In genomic region chr1:17506125-17507112, GRCm38 (mm10) we compare ENCODE assay signal across 26 mouse cellular contexts.
DNase-seq lines count a peak whose midpoint lies in the region; ATAC-seq and TF ChIP-seq lines count a peak whose summit lies in the region.
"Had no signal": no experiment of that assay in that cellular context is flagged by ENCODE, and none has a peak within 500 bp of the region (broad histone marks: within the 10 kb centered on the region; RNA-seq: fewer than 3 reads in every experiment).

No protein-coding gene starts in this region.

- no peaks in the 10 kb centered on the region for H3K4me1 ChIP-seq in lung, embryonic 16.5 days (replicated peaks; ENCODE audit: control insufficient read depth, insufficient read depth, low read length)
- no peaks in the 10 kb centered on the region for H3K4me1 ChIP-seq in intestine, postnatal 0 days (replicated peaks; ENCODE audit: control insufficient read depth, insufficient read depth, low read length)
- H3K4me1 ChIP-seq: forebrain, embryonic 13.5 days; heart, embryonic 12.5 days; midbrain, embryonic 10.5 days had no signal

- no peak overlapping the region for H3K4me3 ChIP-seq in lung, embryonic 16.5 days (ENCODE audit: low read length)
- H3K4me3 ChIP-seq in intestine, postnatal 0 days (ENCODE audit: low read depth, low read length): no peak overlapping the region
- H3K4me3 ChIP-seq: forebrain, embryonic 13.5 days; heart, embryonic 12.5 days; midbrain, embryonic 10.5 days had no signal

- no peaks in the 10 kb centered on the region for H3K27me3 ChIP-seq in lung, embryonic 16.5 days (ENCODE audit: control insufficient read depth, insufficient read depth, low read depth, low read length)
- no peaks in the 10 kb centered on the region for H3K27me3 ChIP-seq in intestine, postnatal 0 days (replicated peaks; ENCODE audit: control insufficient read depth, insufficient read depth, low read length)
- H3K27me3 ChIP-seq: forebrain, embryonic 13.5 days; heart, embryonic 12.5 days had no signal

- DNase-seq in embryo, embryonic 10 days (ENCODE audit: low spot score): peak; percentile 13
- no peak for DNase-seq in embryo, embryonic 9.5 days (ENCODE audit: extremely low spot score)
- DNase-seq in lung, postnatal 4 days: no peak
- no peak for DNase-seq in frontal cortex, postnatal 36 days (ENCODE audit: low spot score in 2 of 2)
- DNase-seq in urinary bladder, postnatal 25 days (ENCODE audit: low spot score): no peak
- no peak for DNase-seq in gastrocnemius, adult 8-10 months (ENCODE audit: low spot score in 2 of 2)
- DNase-seq: adrenal gland, postnatal 36 days; cerebellum, adult 11-12 months; cerebellum, postnatal 14 days; embryo, embryonic 11 days; gastrocnemius, postnatal 10 days; heart, adult 11 months; heart, postnatal 14 days; left cerebral cortex, postnatal 4 days; liver; lung, postnatal 14 days; right cerebral cortex, postnatal 14 days; spleen, adult 18-20 months; thymus, adult 18-20 months had no signal

- peak; percentile 17; the same call in 1 of the 2 replicates for ATAC-seq in lung, embryonic 16.5 days (ENCODE audit: low read depth)
- ATAC-seq in intestine, postnatal 0 days: peak; percentile 94
- ATAC-seq: forebrain, embryonic 13.5 days had no signal

- H3K4me2 ChIP-seq in lung, embryonic 16.5 days (ENCODE audit: low read depth, low read length): no peak overlapping the region
- no peak overlapping the region for H3K4me2 ChIP-seq in intestine, postnatal 0 days (replicated peaks; ENCODE audit: low read depth)
- H3K4me2 ChIP-seq: forebrain, embryonic 13.5 days; heart, embryonic 12.5 days; hindbrain, embryonic 14.5 days had no signal

- WGBS in lung, embryonic 16.5 days: 75% methylated on average over 6 of the region's 6 CpGs
- 72% methylated on average over 6 of the region's 6 CpGs for WGBS in intestine, postnatal 0 days

- no peak for TF ChIP-seq CTCF in intestine, postnatal 0 days (IDR thresholded peaks at IDR 0.05; ENCODE audit: low read depth)

- H3K9ac ChIP-seq in lung, embryonic 16.5 days (ENCODE audit: low read length): no peak overlapping the region
- no peak overlapping the region for H3K9ac ChIP-seq in intestine, postnatal 0 days (ENCODE audit: low read depth, low read length)
- H3K9ac ChIP-seq: forebrain, embryonic 13.5 days; heart, embryonic 12.5 days; hindbrain, embryonic 14.5 days had no signal

- H3K36me3 ChIP-seq in lung, embryonic 16.5 days (ENCODE audit: control insufficient read depth, insufficient read depth, low read length): no peaks in the 10 kb centered on the region
- no peaks in the 10 kb centered on the region for H3K36me3 ChIP-seq in intestine, postnatal 0 days (ENCODE audit: control insufficient read depth, insufficient read depth)
- H3K36me3 ChIP-seq: G1E; heart, embryonic 12.5 days; midbrain, embryonic 10.5 days had no signal

- H3K27ac ChIP-seq in lung, embryonic 16.5 days (ENCODE audit: low read length): no peak overlapping the region
- no peak overlapping the region for H3K27ac ChIP-seq in intestine, postnatal 0 days (ENCODE audit: low read depth, low read length)
- H3K27ac ChIP-seq: forebrain, embryonic 13.5 days; hindbrain, embryonic 14.5 days; midbrain, embryonic 10.5 days had no signal

- no peaks in the 10 kb centered on the region for H3K9me3 ChIP-seq in lung, embryonic 16.5 days (ENCODE audit: control insufficient read depth, low read length)
- no peaks in the 10 kb centered on the region for H3K9me3 ChIP-seq in intestine, postnatal 0 days (ENCODE audit: control insufficient read depth)
- H3K9me3 ChIP-seq: forebrain, embryonic 13.5 days; G1E; heart, embryonic 12.5 days; midbrain, embryonic 10.5 days had no signal
